Mouse (Mus musculus): ENCODE data around the gene Lamc1.

- TF ChIP-seq EP300 (optimal IDR thresholded peaks at IDR 0.05) = no peak
- no peak for TF ChIP-seq CTCF (IDR thresholded peaks at IDR 0.05; ENCODE audit: low read depth)
Observed at GRCm38 (mm10) chr1:153374136-153374535, 41.5 kb upstream of the Lamc1 start.

Data from stomach, postnatal 0 days (tissue).